Mouse (Mus musculus): ENCODE measurements around the gene Olfr93. TPM values are rescaled to one million over a fixed set of nuclear protein-coding genes. Genes with fewer than 3 reads are reported as not detected.
"Not testable (repeated sequence)": the region's sequence is repeated elsewhere in the genome, so short reads cannot be mapped to it uniquely, and the experiment has no call there.

The Olfr93 gene
- polyA plus RNA-seq (2015; fragmentation: Nextera tagmentation; extraction: Ambion mirVana), result not detected in 2 replicates

DNA sequence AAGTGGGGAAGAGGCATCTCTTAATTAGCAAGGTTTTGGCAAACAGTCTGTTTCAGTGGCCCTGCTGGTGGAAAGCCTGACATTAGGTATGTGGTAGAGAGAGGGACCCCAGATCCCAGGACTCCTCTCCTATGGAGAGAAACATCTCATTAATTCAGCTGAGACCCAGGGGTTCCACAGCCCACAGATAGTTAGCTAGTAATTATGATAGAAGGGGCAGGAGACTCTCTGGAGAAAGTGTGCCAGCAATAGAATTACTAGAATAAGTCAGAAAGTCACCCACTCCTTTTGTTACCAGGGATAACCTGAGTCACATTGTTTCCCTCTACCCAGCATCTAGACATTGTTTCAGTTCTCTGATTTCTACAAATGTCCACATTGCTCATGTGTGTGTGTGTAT, at the start of gene Olfr93:
Gene Olfr93 (minus strand): TSS at position 101 of the 400 bp plus-strand sequence.
- no peaks in the 10 kb centered on the region for H3K9me3 ChIP-seq
- no peaks in the 10 kb centered on the region for H3K4me1 ChIP-seq
- no peaks in the 10 kb centered on the region for H3K27me3 ChIP-seq
- H3K36me3 ChIP-seq, result no peaks in the 10 kb centered on the region
- no peak within 1 kb of the TSS for H3K9ac ChIP-seq
- no peak within 1 kb of the TSS for H3K27ac ChIP-seq
- no peak within 1 kb of the TSS for H3K4me3 ChIP-seq
- ATAC-seq (ENCODE audit: low FRiP score, low read depth), result no peak
- H3K4me2 ChIP-seq (replicated peaks), result no peak within 1 kb of the TSS

DNA sequence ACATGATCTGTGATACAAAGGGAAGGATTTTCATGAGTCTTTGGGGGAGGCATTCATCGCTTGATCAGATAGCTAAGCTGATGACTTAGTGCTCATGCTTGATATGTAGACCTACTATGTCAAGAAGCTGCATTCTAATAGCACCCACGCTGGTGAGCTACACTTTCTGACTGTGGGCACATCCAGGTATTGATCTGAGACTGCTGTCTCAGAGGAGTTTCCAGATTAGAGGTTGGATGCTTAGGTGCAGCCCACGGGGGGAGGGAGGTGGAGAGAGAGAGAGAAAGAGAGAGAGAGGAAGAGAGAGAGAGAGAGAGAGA, 42.6 kb upstream of the Olfr93 start:
- peaks cover 7% of the 10 kb centered on the region for H3K27me3 ChIP-seq
- no peaks in the 10 kb centered on the region for H3K9me3 ChIP-seq
- no peaks in the 10 kb centered on the region for H3K4me1 ChIP-seq
- H3K36me3 ChIP-seq, result no peaks in the 10 kb centered on the region
- 0 out of 2 replicates have a peak, but pooled peaks have one; percentile 15 for ATAC-seq (ENCODE audit: low FRiP score, low read depth)
- WGBS, result 30% methylated on average over 3 of the region's 3 CpGs
- no peak overlapping the region for H3K9ac ChIP-seq
- no peak overlapping the region for H3K4me3 ChIP-seq
- H3K27ac ChIP-seq, result no peak overlapping the region
- H3K4me2 ChIP-seq (replicated peaks), result no peak overlapping the region

DNA sequence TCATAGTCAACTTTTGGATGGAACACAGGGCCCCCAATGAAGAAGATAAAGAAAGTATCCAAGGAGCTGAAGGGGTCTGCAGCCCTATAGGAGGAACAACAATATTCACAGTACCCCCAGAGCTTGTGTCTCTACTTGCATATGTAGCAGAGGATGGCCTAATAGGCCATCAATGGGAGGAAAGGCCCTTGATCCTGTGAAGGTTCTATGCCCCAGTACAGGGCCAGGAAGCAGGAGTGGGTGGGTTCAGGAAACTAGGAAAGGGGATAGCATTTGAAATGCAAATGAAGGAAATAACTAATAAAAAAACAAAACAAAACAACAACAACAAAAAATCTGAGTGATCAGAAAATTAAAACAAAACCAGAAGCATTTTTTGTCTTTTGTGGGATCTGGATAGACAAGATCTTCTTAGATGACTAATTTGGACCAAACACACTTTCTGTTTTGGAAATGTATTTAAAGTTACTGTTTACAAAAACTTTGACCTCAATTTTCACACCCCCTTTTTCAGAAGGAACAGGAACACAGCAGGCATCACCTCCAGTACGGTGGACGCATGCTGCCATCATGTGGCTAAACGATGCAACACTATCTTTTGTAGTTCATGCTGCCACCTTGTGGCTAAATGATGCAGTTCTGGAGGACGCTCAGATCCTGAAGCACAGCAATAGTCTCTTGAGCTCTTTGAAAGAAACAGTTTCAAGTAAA, 42.1 kb upstream of the Olfr93 start:
- Histone ChIP-seq H3K4me2 (replicated peaks) (no peak overlapping the region), H3K9ac (no peak overlapping the region), H3K36me3 (no peaks in the 10 kb centered on the region), H3K27me3 (peaks cover 7% of the 10 kb centered on the region), H3K4me1 (no peaks in the 10 kb centered on the region), H3K9me3 (no peaks in the 10 kb centered on the region), H3K4me3 (no peak overlapping the region), H3K27ac (no peak overlapping the region)
- ATAC-seq (ENCODE audit: low FRiP score, low read depth), result peak; percentile 75
- WGBS, result 1% methylated on average over 4 of the region's 4 CpGs

DNA sequence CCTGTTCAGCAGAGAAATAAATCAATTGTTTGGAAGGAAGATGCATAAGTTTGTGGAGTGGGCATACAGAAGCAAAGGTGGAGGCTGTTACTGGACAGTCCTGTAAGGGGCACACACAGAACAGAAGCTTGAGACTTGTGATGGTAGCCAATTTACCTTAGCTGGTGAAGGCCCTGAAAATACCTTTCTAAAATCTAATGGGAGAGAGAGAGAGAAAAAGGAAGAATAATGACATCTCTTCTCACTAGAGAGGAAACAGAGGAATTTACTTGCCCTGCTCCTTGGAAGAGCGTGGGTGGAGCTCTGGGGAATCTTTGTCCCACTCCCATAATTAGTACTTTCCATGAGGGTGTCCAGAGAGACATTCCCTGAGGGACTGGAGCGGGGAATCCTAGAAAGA, 39.6 kb upstream of the Olfr93 start, which contains the start of gene Olfr94:
Gene Olfr94 (minus strand): TSS at position 101 of the 400 bp plus-strand sequence.
- H3K9me3 ChIP-seq, result no peaks in the 10 kb centered on the region
- H3K4me1 ChIP-seq, result no peaks in the 10 kb centered on the region; the same call in 1 of the 2 replicates
- 67% methylated on average over 2 of the region's 2 CpGs for WGBS
- peaks cover 30% of the 10 kb centered on the region for H3K27me3 ChIP-seq
- H3K27ac ChIP-seq, result no peak within 1 kb of the TSS
- no peak within 1 kb of the TSS for H3K9ac ChIP-seq
- H3K36me3 ChIP-seq, result no peaks in the 10 kb centered on the region
- H3K4me2 ChIP-seq (replicated peaks), result no peak within 1 kb of the TSS
- H3K4me3 ChIP-seq, result no peak within 1 kb of the TSS
- no peak for ATAC-seq (ENCODE audit: low FRiP score, low read depth)

DNA sequence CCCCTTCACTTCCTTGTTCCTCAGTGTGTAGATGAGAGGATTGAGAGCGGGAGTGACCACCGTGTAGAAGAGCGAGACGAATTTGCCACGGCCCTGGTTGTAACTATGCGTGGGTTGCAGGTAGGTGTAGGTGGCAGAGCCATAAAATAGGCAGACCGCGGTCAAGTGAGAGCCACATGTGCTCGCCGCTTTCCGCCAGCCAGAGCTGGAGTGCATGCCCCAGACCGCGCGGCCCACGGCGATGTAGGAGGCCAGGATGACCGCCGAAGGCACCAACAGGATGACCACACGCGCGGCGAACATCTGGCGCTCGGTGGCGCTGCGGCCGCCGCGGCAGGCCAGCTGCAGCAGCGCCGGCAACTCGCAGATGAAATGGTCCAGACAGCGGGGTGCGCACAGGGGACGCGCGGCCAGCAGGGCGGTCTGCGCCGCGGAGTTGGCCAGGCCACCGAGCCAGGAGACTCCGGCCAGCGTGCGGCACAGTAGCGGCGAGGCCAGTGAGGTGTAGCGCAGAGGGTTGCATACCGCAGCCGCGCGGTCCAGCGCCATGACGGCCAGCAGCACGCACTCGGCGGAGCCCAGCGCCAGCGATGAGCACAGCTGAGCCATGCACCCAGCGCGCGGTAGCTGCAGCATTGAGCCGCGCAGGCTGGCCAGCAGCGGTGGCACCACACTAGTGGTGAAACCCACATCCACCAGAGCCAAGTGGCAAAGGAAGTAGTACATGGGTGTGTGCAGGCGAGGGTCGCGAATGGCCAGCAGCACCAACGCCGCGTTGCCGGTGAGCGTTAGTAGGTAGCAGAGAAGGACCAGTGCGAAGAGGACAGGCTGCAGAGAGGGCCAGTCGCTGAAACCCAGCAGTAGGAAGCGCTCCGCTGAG, 35.8 kb upstream of the Olfr93 start:
- Histone ChIP-seq H3K4me3 (peak overlapping the region; percentile 61), H3K9me3 (no peaks in the 10 kb centered on the region), H3K27ac (no peak overlapping the region), H3K4me1 (no peaks in the 10 kb centered on the region; the same call in 1 of the 2 replicates), H3K4me2 (replicated peaks) (peak overlapping the region; percentile 95), H3K36me3 (no peaks in the 10 kb centered on the region), H3K27me3 (peaks cover 41% of the 10 kb centered on the region), H3K9ac (peak overlapping the region; percentile 66)
- WGBS, result 1% methylated on average over 77 of the region's 77 CpGs
- peak; percentile 82 for ATAC-seq (ENCODE audit: low FRiP score, low read depth)

DNA sequence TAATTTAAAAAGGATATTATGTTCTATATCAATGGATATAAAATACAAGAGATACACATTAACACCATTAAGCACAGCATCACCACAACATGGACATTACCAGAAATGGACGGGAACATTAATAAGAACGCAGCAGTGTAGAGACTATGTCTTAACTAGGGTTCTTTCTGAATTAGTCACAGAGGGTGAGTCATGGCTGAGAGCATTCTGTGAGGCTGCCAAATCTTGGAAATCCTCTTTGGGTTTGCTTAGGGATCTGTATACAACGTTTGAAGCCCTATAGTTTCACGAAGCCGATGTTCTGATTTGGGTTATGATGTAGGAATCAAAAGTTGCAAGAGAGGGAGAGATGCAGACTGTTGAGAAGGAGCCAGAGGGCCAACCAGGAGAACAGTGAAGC, 33.5 kb upstream of the Olfr93 start:
- H3K4me2 ChIP-seq (replicated peaks), result no peak overlapping the region
- H3K9ac ChIP-seq, result no peak overlapping the region
- H3K4me3 ChIP-seq, result no peak overlapping the region
- no peaks in the 10 kb centered on the region; the same call in 1 of the 2 replicates for H3K4me1 ChIP-seq
- no peaks in the 10 kb centered on the region for H3K36me3 ChIP-seq
- ATAC-seq (ENCODE audit: low FRiP score, low read depth), result no peak
- peaks cover 41% of the 10 kb centered on the region for H3K27me3 ChIP-seq
- WGBS, result 85% methylated on average over 5 of the region's 5 CpGs
- no peak overlapping the region for H3K27ac ChIP-seq
- no peaks in the 10 kb centered on the region for H3K9me3 ChIP-seq

DNA sequence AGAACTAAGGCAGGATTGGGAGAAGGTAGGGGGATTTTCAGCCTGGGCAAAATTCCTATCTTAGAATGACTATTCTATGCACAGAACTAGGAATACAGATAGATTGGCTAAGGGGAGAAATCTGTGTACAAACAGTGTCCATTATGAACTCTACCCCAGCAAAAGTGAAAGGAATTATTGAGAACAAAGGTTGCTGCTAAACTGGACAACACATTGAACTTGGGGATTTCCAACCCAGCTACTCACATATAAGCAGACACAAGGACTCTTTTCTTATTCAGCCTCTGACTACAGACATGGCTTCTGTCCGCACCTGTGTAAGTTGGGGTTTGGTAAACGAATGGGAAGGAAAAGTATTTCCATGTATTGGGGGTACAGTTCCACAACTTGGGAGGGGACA, 32.4 kb upstream of the Olfr93 start, which contains the start of gene Ubd:
Gene Ubd (plus strand): TSS at position 237 of the 400 bp plus-strand sequence.
- no peaks in the 10 kb centered on the region for H3K36me3 ChIP-seq
- no peak within 1 kb of the TSS for H3K4me3 ChIP-seq
- WGBS, result 85% methylated on average over 2 of the region's 2 CpGs
- no peaks in the 10 kb centered on the region for H3K9me3 ChIP-seq
- H3K27ac ChIP-seq, result no peak within 1 kb of the TSS
- no peak within 1 kb of the TSS for H3K9ac ChIP-seq
- H3K4me2 ChIP-seq (replicated peaks), result no peak within 1 kb of the TSS
- H3K27me3 ChIP-seq, result peaks cover 39% of the 10 kb centered on the region
- no peaks in the 10 kb centered on the region; the same call in 1 of the 2 replicates for H3K4me1 ChIP-seq
- no peak for ATAC-seq (ENCODE audit: low FRiP score, low read depth)

DNA sequence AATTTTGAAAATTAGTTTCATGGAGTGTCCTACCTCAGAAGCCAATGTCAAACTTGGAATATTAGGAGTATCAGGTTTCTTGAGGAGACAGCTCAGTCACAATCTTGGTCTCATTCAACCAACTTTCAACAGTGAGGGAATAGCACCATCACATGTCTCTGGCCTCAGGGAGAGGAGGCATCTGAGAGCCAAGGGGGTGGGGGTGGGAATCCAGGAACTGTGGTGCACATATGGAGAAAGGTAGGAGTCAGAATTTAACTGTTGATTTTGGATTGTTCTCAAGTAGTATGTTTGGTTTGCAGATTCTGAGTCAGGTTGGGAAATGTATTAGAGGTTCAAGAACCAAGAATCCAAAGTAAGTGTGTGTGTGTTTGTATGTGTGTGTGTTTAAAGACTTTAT, 31.7 kb upstream of the Olfr93 start:
- Histone ChIP-seq H3K36me3 (no peaks in the 10 kb centered on the region), H3K27ac (no peak overlapping the region), H3K9ac (no peak overlapping the region), H3K4me3 (no peak overlapping the region), H3K27me3 (peaks cover 33% of the 10 kb centered on the region), H3K4me1 (no peaks in the 10 kb centered on the region; the same call in 1 of the 2 replicates), H3K4me2 (replicated peaks) (no peak overlapping the region), H3K9me3 (no peaks in the 10 kb centered on the region)
- ATAC-seq (ENCODE audit: low FRiP score, low read depth), result no peak

DNA sequence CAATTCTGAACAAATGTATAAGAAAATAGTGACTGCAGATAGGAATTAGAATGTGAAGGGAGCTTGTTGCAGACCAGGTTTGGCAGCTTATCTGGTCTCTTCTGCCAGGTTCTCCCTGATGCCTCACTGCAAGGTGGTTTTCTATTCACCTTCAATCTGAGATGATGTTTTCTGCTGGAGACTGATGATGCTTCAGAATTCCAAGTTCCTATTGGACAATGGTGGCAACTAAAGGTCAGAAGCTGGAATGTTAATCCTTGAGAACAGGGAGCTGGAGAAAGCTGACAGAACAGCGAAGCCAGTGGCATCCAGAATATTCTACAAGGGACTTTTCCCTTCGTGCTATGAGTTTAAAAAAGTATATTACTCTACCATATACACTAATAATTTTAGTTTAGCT, 29.4 kb upstream of the Olfr93 start:
- WGBS, result 49% methylated on average over 2 of the region's 2 CpGs
- Histone ChIP-seq H3K36me3 (no peaks in the 10 kb centered on the region), H3K4me2 (replicated peaks) (no peak overlapping the region), H3K9me3 (no peaks in the 10 kb centered on the region), H3K27me3 (peaks cover 11% of the 10 kb centered on the region), H3K27ac (no peak overlapping the region), H3K4me1 (no peaks in the 10 kb centered on the region), H3K4me3 (no peak overlapping the region), H3K9ac (no peak overlapping the region)
- no peak for ATAC-seq (ENCODE audit: low FRiP score, low read depth)

DNA sequence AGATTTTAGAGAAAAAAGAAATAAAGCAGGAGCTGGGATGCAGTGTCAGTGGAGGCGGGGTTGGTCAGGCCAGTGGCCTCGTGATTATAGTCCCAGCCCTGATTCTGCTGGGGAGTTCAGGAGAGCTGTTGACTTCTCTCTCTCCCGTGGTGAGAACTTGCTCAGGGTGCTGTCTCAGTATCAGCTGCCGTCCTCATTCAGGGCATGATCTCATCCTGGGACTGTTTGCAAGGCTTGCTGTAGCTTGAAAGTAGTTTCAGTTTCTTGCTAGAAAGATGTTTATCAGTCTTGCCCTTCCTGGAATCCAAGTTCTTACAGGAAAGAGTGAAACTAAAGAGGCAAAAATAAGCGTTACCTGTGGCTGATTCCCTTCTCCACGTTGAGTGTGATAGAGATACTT, 24.2 kb upstream of the Olfr93 start:
- Histone ChIP-seq H3K4me1 (no peaks in the 10 kb centered on the region), H3K9ac (no peak overlapping the region), H3K27ac (no peak overlapping the region), H3K36me3 (no peaks in the 10 kb centered on the region), H3K9me3 (no peaks in the 10 kb centered on the region), H3K4me2 (replicated peaks) (no peak overlapping the region), H3K27me3 (no peaks in the 10 kb centered on the region), H3K4me3 (no peak overlapping the region)
- 45% methylated on average over 6 of the region's 6 CpGs for WGBS
- ATAC-seq (ENCODE audit: low FRiP score, low read depth), result no peak

DNA sequence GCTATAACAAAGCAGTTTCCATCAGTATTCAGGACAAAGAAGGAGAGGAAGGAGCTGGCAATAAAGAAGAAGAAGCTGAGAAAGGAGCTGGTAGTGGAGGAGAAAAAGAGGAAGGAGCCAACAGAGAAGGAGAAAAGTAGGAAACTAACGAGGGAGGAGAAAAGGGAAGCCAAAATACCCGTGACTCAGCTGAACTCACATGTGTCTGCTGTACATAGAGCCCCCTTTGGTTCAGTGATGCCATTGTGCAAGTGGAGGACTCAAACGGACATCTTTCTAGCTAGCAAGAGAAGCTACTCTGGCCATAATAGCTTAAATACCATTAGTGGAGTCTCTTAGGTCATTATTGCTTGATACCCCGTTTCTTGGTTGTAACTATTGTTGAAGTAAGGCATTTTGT, 29.9 kb downstream of the Olfr93 start:
- not testable (repeated sequence) for H3K4me2 ChIP-seq (replicated peaks); ATAC-seq (ENCODE audit: low FRiP score, low read depth); H3K27ac ChIP-seq; H3K36me3 ChIP-seq; H3K9me3 ChIP-seq; H3K27me3 ChIP-seq; H3K9ac ChIP-seq; H3K4me1 ChIP-seq; H3K4me3 ChIP-seq
- WGBS, result 75% methylated on average over 4 of the region's 4 CpGs

DNA sequence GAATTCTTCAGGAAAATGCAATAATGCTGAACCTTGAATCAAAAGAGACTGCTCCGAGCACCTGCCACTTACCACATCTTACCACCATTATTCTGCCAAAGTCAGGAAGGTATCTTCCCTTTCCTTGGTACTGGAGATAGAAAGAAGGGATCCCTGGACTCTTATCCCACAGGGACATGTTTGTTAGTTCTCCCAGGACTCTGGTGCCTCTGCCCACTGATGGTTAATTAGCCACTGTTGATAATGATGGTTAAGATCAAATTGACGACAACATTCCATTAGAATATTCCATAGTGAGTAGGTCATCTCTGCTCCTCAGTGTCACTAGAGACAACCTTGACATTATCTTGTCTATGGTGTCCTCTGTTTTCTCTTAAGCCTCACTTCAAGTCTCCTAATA, 41.3 kb downstream of the Olfr93 start, which contains the start of gene Olfr92:
Gene Olfr92 (minus strand): TSS at position 101 of the 400 bp plus-strand sequence.
- no peaks in the 10 kb centered on the region for H3K4me1 ChIP-seq
- no peak within 1 kb of the TSS for H3K27ac ChIP-seq
- H3K4me2 ChIP-seq (replicated peaks), result no peak within 1 kb of the TSS
- H3K36me3 ChIP-seq, result no peaks in the 10 kb centered on the region
- H3K27me3 ChIP-seq, result no peaks in the 10 kb centered on the region
- H3K4me3 ChIP-seq, result no peak within 1 kb of the TSS
- no peak for ATAC-seq (ENCODE audit: low FRiP score, low read depth)
- H3K9me3 ChIP-seq, result no peaks in the 10 kb centered on the region
- WGBS, result 79% methylated on average over 2 of the region's 2 CpGs
- no peak within 1 kb of the TSS for H3K9ac ChIP-seq
